Mouse (Mus musculus) layer of hippocampus, postnatal 36 days (tissue): ENCODE data around the gene Entpd8. TPM values are rescaled to one million over a fixed set of nuclear protein-coding genes. Genes with fewer than 3 reads are reported as not detected.

ENCODE experiments used
- microRNA-seq, 2 experiments: library from miRNA; unstranded; fragments of <30 nt; microRNA quantifications; one replicate each; pipeline ENCODE4 v1.2.0; 2021
- total RNA-seq, 2 experiments: library from RNA; stranded (reverse); gene quantifications; 2 replicates each; pipeline ENCODE4 v1.2.3; 2021

The Entpd8 gene
- total RNA-seq, 2 experiments from 2014 or later: not detected

Small RNA genes lying within 50 kb of the gene (microRNA-seq; reads per million reads assigned to microRNA genes)
- 0 reads per million in 2 experiments for gene Gm24328
- 0.30 to 1.1 reads per million in 2 experiments for gene Mir7664

Other genes with a start within 250 kb of the Entpd8 start
- 10 to 100 TPM; 64.1 to 74.6 TPM for gene Ehmt1, start 160.7 kb upstream of the Entpd8 start, total RNA-seq
- gene Arrdc1, start 145.1 kb upstream of the Entpd8 start, total RNA-seq: 10 to 100 TPM; 10.6 to 11.3 TPM
- gene Zmynd19, start 130.5 kb upstream of the Entpd8 start, total RNA-seq: 10 to 100 TPM; 40.4 to 43.4 TPM
- gene Dph7, start 117.9 kb upstream of the Entpd8 start, total RNA-seq: 10 to 100 TPM; 32.5 to 34.4 TPM
- 10 to 100 TPM; 78.2 to 92.1 TPM for gene Mrpl41, start 105.2 kb upstream of the Entpd8 start, total RNA-seq
- gene Pnpla7, start 104.3 kb upstream of the Entpd8 start, total RNA-seq: 10 to 100 TPM; 23.3 to 33.3 TPM
- gene Nsmf, start 25.9 kb upstream of the Entpd8 start, total RNA-seq: 100 to 1,000 TPM; 948 to 958 TPM
- gene Noxa1, start 14.8 kb downstream of the Entpd8 start, total RNA-seq: not detected
- gene Nrarp, start 100.5 kb downstream of the Entpd8 start, total RNA-seq: 10 to 100 TPM; 21.3 to 21.5 TPM
- 1 to 10 TPM; 1.3 to 1.8 TPM for gene Tor4a, start 116.6 kb downstream of the Entpd8 start, total RNA-seq
- gene Nelfb, start 131.2 kb downstream of the Entpd8 start, total RNA-seq: 10 to 100 TPM; 55.1 to 58.1 TPM
- gene Stpg3, start 134.3 kb downstream of the Entpd8 start, total RNA-seq: not detected
- not detected for gene Fam166a, start 138.4 kb downstream of the Entpd8 start, total RNA-seq
- 100 to 1,000 TPM; 309 to 323 TPM for gene Tubb4b, start 144.4 kb downstream of the Entpd8 start, total RNA-seq
- gene Slc34a3, start 154.1 kb downstream of the Entpd8 start, total RNA-seq: not detected
- not detected for gene Rnf224, start 156.5 kb downstream of the Entpd8 start, total RNA-seq
- gene Rnf208, start 162.0 kb downstream of the Entpd8 start, total RNA-seq: 100 to 1,000 TPM; 223 to 232 TPM
- gene Cysrt1, start 162.1 kb downstream of the Entpd8 start, total RNA-seq: not detected
- 1 to 10 TPM; 2.2 to 4.4 TPM for gene AL732309.1, start 166.6 kb downstream of the Entpd8 start, total RNA-seq
- 10 to 100 TPM; 35.5 to 40.4 TPM for gene Tmem203, start 175.1 kb downstream of the Entpd8 start, total RNA-seq
- 10 to 100 TPM; 19.4 to 23.1 TPM for gene Tprn, start 182.3 kb downstream of the Entpd8 start, total RNA-seq
- gene Ssna1, start 192.1 kb downstream of the Entpd8 start, total RNA-seq: 10 to 100 TPM; 65.0 to 69.4 TPM
- 10 to 100 TPM; 83.0 to 83.3 TPM for gene Anapc2, start 192.2 kb downstream of the Entpd8 start, total RNA-seq
- gene Tmem210, start 207.8 kb downstream of the Entpd8 start, total RNA-seq: not detected
- not detected for gene Lrrc26, start 209.6 kb downstream of the Entpd8 start, total RNA-seq
- 100 to 1,000 TPM; 420 to 431 TPM for gene Grin1, start 238.9 kb downstream of the Entpd8 start, total RNA-seq